Mouse (Mus musculus): ENCODE data around the gene Cxcl16. TPM values are rescaled to one million over a fixed set of nuclear protein-coding genes. Genes with fewer than 3 reads are reported as not detected.
"Not testable (repeated sequence)": the region's sequence is repeated elsewhere in the genome, so short reads cannot be mapped to it uniquely, and the experiment has no call there.

Gene Cxcl16
- polyA plus RNA-seq, 1 experiment from 2014 or later: 2.6 TPM

GRCm38 (mm10) chr11:70433569-70433943, 26.2 kb downstream of the Cxcl16 start:
- H3K27me3 ChIP-seq: no peaks in the 10 kb centered on the region
- WGBS: 67% methylated on average over 1 of the region's 1 CpGs
- peak overlapping the region; percentile 87 for H3K9ac ChIP-seq
- H3K36me3 ChIP-seq: peaks cover 27% of the 10 kb centered on the region
- H3K4me1 ChIP-seq: peaks cover 21% of the 10 kb centered on the region
- no peaks in the 10 kb centered on the region for H3K9me3 ChIP-seq
- H3K27ac ChIP-seq: no peak overlapping the region
- ATAC-seq (ENCODE audit: insufficient number of reproducible peaks, insufficient read depth, low FRiP score, low TSS enrichment, low read depth): no peak
- peak overlapping the region; percentile 70 for H3K4me2 ChIP-seq
- H3K4me3 ChIP-seq: peak overlapping the region; percentile 75

GRCm38 (mm10) chr11:70432895-70433568, 26.8 kb downstream of the Cxcl16 start:
- 0 out of 2 replicates have a peak, but pooled peaks have one; percentile 1 for ATAC-seq (ENCODE audit: insufficient number of reproducible peaks, insufficient read depth, low FRiP score, low TSS enrichment, low read depth)
- H3K36me3 ChIP-seq: peaks cover 22% of the 10 kb centered on the region
- H3K4me2 ChIP-seq: peak overlapping the region; percentile 70
- no peaks in the 10 kb centered on the region for H3K27me3 ChIP-seq
- H3K27ac ChIP-seq: peak overlapping the region; percentile 88
- 7% methylated on average over 15 of the region's 15 CpGs for WGBS
- peaks cover 21% of the 10 kb centered on the region for H3K4me1 ChIP-seq
- H3K9ac ChIP-seq: peak overlapping the region; percentile 87
- H3K4me3 ChIP-seq: peak overlapping the region; percentile 75
- no peaks in the 10 kb centered on the region for H3K9me3 ChIP-seq

GRCm38 (mm10) chr11:70432048-70432894, 27.5 kb downstream of the Cxcl16 start, which contains the start of gene Arrb2:
Gene Arrb2, plus strand, starts transcription at chr11:70432635.
- Histone ChIP-seq H3K9ac (peak within 1 kb of the TSS; percentile 87), H3K36me3 (peaks cover 14% of the 10 kb centered on the region), H3K4me3 (peak within 1 kb of the TSS; percentile 75), H3K27me3 (no peaks in the 10 kb centered on the region), H3K4me1 (peaks cover 21% of the 10 kb centered on the region), H3K9me3 (no peaks in the 10 kb centered on the region), H3K27ac (peak within 1 kb of the TSS; percentile 88), H3K4me2 (peak within 1 kb of the TSS; percentile 70)
- under 1% methylated on average over 74 of the region's 75 CpGs for WGBS
- peak; percentile 93 for ATAC-seq (ENCODE audit: insufficient number of reproducible peaks, insufficient read depth, low FRiP score, low TSS enrichment, low read depth)

- peak overlapping the region; percentile 87; the same call in 1 of the 2 replicates for H3K9ac ChIP-seq
- H3K4me2 ChIP-seq: peak overlapping the region; percentile 70
- H3K27me3 ChIP-seq: no peaks in the 10 kb centered on the region
- peak overlapping the region; percentile 88 for H3K27ac ChIP-seq
- H3K4me1 ChIP-seq: peaks cover 21% of the 10 kb centered on the region
- WGBS: 29% methylated on average over 5 of the region's 5 CpGs
- H3K4me3 ChIP-seq: peak overlapping the region; percentile 75
- peaks cover 7% of the 10 kb centered on the region for H3K36me3 ChIP-seq
- no peaks in the 10 kb centered on the region for H3K9me3 ChIP-seq
- ATAC-seq (ENCODE audit: insufficient number of reproducible peaks, insufficient read depth, low FRiP score, low TSS enrichment, low read depth): no peak
These were observed 28.2 kb downstream of the Cxcl16 start for GRCm38 (mm10) chr11:70431574-70431973.

- not testable (repeated sequence) for H3K27ac ChIP-seq; ATAC-seq (ENCODE audit: insufficient number of reproducible peaks, insufficient read depth, low FRiP score, low TSS enrichment, low read depth); H3K4me2 ChIP-seq; H3K9me3 ChIP-seq; H3K4me3 ChIP-seq; H3K9ac ChIP-seq; H3K4me1 ChIP-seq; H3K27me3 ChIP-seq; H3K36me3 ChIP-seq
- 76% methylated on average over 6 of the region's 6 CpGs for WGBS
These were observed 33.2 kb downstream of the Cxcl16 start for GRCm38 (mm10) chr11:70426598-70426997.

GRCm38 (mm10) chr11:70419486-70419885, 40.3 kb downstream of the Cxcl16 start:
- Histone ChIP-seq H3K9ac (no peak overlapping the region), H3K27ac (no peak overlapping the region), H3K9me3 (no peaks in the 10 kb centered on the region), H3K4me2 (no peak overlapping the region), H3K4me1 (no peaks in the 10 kb centered on the region), H3K36me3 (no peaks in the 10 kb centered on the region), H3K4me3 (no peak overlapping the region), H3K27me3 (no peaks in the 10 kb centered on the region)
- 76% methylated on average over 5 of the region's 5 CpGs for WGBS
- no peak for ATAC-seq (ENCODE audit: insufficient number of reproducible peaks, insufficient read depth, low FRiP score, low TSS enrichment, low read depth)

GRCm38 (mm10) chr11:70418199-70418598, 41.6 kb downstream of the Cxcl16 start:
- 61% methylated on average over 4 of the region's 4 CpGs for WGBS
- no peak overlapping the region for H3K9ac ChIP-seq
- H3K27ac ChIP-seq: no peak overlapping the region
- H3K9me3 ChIP-seq: no peaks in the 10 kb centered on the region
- H3K4me3 ChIP-seq: no peak overlapping the region
- ATAC-seq (ENCODE audit: insufficient number of reproducible peaks, insufficient read depth, low FRiP score, low TSS enrichment, low read depth): no peak
- H3K4me2 ChIP-seq: no peak overlapping the region
- H3K27me3 ChIP-seq: no peaks in the 10 kb centered on the region
- no peaks in the 10 kb centered on the region for H3K4me1 ChIP-seq
- no peaks in the 10 kb centered on the region for H3K36me3 ChIP-seq

- no peak overlapping the region for H3K4me3 ChIP-seq
- ATAC-seq (ENCODE audit: insufficient number of reproducible peaks, insufficient read depth, low FRiP score, low TSS enrichment, low read depth): no peak
- no peaks in the 10 kb centered on the region for H3K36me3 ChIP-seq
- 10% methylated on average over 3 of the region's 3 CpGs for WGBS
- H3K27me3 ChIP-seq: no peaks in the 10 kb centered on the region
- peaks cover 4% of the 10 kb centered on the region for H3K4me1 ChIP-seq
- no peak overlapping the region for H3K9ac ChIP-seq
- no peak overlapping the region for H3K27ac ChIP-seq
- H3K9me3 ChIP-seq: no peaks in the 10 kb centered on the region
- no peak overlapping the region for H3K4me2 ChIP-seq
These were observed 45.8 kb downstream of the Cxcl16 start for GRCm38 (mm10) chr11:70413961-70414360.

GRCm38 (mm10) chr11:70412591-70412990, 47.2 kb downstream of the Cxcl16 start:
- H3K27me3 ChIP-seq: no peaks in the 10 kb centered on the region
- H3K4me1 ChIP-seq: peaks cover 16% of the 10 kb centered on the region
- H3K9me3 ChIP-seq: no peaks in the 10 kb centered on the region
- no peak for ATAC-seq (ENCODE audit: insufficient number of reproducible peaks, insufficient read depth, low FRiP score, low TSS enrichment, low read depth)
- H3K36me3 ChIP-seq: no peaks in the 10 kb centered on the region
- no peak overlapping the region for H3K9ac ChIP-seq
- H3K4me3 ChIP-seq: no peak overlapping the region
- no peak overlapping the region for H3K4me2 ChIP-seq
- H3K27ac ChIP-seq: no peak overlapping the region
- 77% methylated on average over 5 of the region's 5 CpGs for WGBS

- peaks cover 5% of the 10 kb centered on the region for H3K36me3 ChIP-seq
- H3K4me2 ChIP-seq: peak overlapping the region; percentile 81
- WGBS: 62% methylated on average over 6 of the region's 6 CpGs
- no peaks in the 10 kb centered on the region for H3K9me3 ChIP-seq
- peaks cover 16% of the 10 kb centered on the region for H3K4me1 ChIP-seq
- no peak for ATAC-seq (ENCODE audit: insufficient number of reproducible peaks, insufficient read depth, low FRiP score, low TSS enrichment, low read depth)
- H3K27ac ChIP-seq: peak overlapping the region; percentile 76; the same call in 1 of the 2 replicates
- peak overlapping the region; percentile 100 for H3K4me3 ChIP-seq
- peak overlapping the region; percentile 99 for H3K9ac ChIP-seq
- H3K27me3 ChIP-seq: no peaks in the 10 kb centered on the region
These were observed 49.5 kb downstream of the Cxcl16 start for GRCm38 (mm10) chr11:70410297-70410643.

GRCm38 (mm10) chr11:70409594-70410296, 50.0 kb downstream of the Cxcl16 start, which contains the start of gene Pelp1:
Gene Pelp1, minus strand, starts transcription at chr11:70410031.
- ATAC-seq (ENCODE audit: insufficient number of reproducible peaks, insufficient read depth, low FRiP score, low TSS enrichment, low read depth): peak; percentile 95
- H3K9me3 ChIP-seq: no peaks in the 10 kb centered on the region
- WGBS: under 1% methylated on average over 59 of the region's 59 CpGs
- peak within 1 kb of the TSS; percentile 76 for H3K27ac ChIP-seq
- H3K9ac ChIP-seq: peak within 1 kb of the TSS; percentile 99
- H3K4me2 ChIP-seq: peak within 1 kb of the TSS; percentile 81
- peak within 1 kb of the TSS; percentile 100 for H3K4me3 ChIP-seq
- H3K27me3 ChIP-seq: no peaks in the 10 kb centered on the region
- H3K36me3 ChIP-seq: peaks cover 10% of the 10 kb centered on the region
- H3K4me1 ChIP-seq: peaks cover 16% of the 10 kb centered on the region

Measured in embryonic facial prominence, embryonic 13.5 days (tissue).